Mouse (Mus musculus) frontal cortex, postnatal 10 days (tissue): ENCODE measurements at regions not wholly inside any gene's neighbourhood (a gene's known extent, or its start where the extent isn't known, plus 50 kb on each side); places are given as distances from the start of the nearest gene placed in this dataset.
A peak's percentile ranks its signal among the peaks of the same experiment; 100 is the strongest.

Source experiments
- DNase-seq, 2 experiments: peaks; one replicate each; pipeline ENCODE4 v3.0.0; 2022; ENCODE audit warnings: low spot score in 2 of 2, mixed read lengths in 1 of 2

GRCm38 (mm10) chr9:61089066-61089686 lies 283.0 kb upstream of the Tle3 start:
- DNase-seq, result no peak

- DNase-seq, result no peak
These were observed 281.1 kb upstream of the Tle3 start for GRCm38 (mm10) chr9:61091036-61091435.

- DNase-seq, result peak in 1 of 2 experiments; percentile 53
These were observed 279.2 kb upstream of the Tle3 start for GRCm38 (mm10) chr9:61092834-61093479.

GRCm38 (mm10) chr9:61095069-61095775 lies 276.9 kb upstream of the Tle3 start:
- DNase-seq, result no peak

- DNase-seq, result no peak
These were observed 270.3 kb upstream of the Tle3 start for GRCm38 (mm10) chr9:61101741-61102450.

- DNase-seq, result no peak
These were observed 269.5 kb upstream of the Tle3 start for GRCm38 (mm10) chr9:61102451-61103358.

- no peak for DNase-seq
These were observed 266.5 kb upstream of the Tle3 start for GRCm38 (mm10) chr9:61105550-61106280.

GRCm38 (mm10) chr9:61109519-61110285 lies 262.5 kb upstream of the Tle3 start:
- DNase-seq, result no peak

- no peak for DNase-seq
These were observed 261.0 kb upstream of the Tle3 start for GRCm38 (mm10) chr9:61111206-61111605.

- DNase-seq, result peak in 1 of 2 experiments; percentile 22
These were observed 260.3 kb upstream of the Tle3 start for GRCm38 (mm10) chr9:61111733-61112415.

GRCm38 (mm10) chr9:61119252-61119651 lies 252.9 kb upstream of the Tle3 start:
- DNase-seq, result no peak

- DNase-seq, result no peak
These were observed 251.6 kb upstream of the Tle3 start for GRCm38 (mm10) chr9:61120531-61120930.

- DNase-seq, result no peak
These were observed 251.2 kb upstream of the Tle3 start for GRCm38 (mm10) chr9:61120931-61121391.

- DNase-seq, result no peak
These were observed 248.7 kb upstream of the Tle3 start for GRCm38 (mm10) chr9:61123431-61123830.

GRCm38 (mm10) chr9:61125769-61126168 lies 246.4 kb upstream of the Tle3 start:
- no peak for DNase-seq

GRCm38 (mm10) chr9:61128077-61128476 lies 244.1 kb upstream of the Tle3 start:
- DNase-seq, result no peak

- no peak for DNase-seq
These were observed 243.0 kb upstream of the Tle3 start for GRCm38 (mm10) chr9:61129186-61129585.

GRCm38 (mm10) chr9:61130877-61131276 lies 241.3 kb upstream of the Tle3 start:
- no peak for DNase-seq

- no peak for DNase-seq
These were observed 236.8 kb upstream of the Tle3 start for GRCm38 (mm10) chr9:61135263-61135882.
